Mouse (Mus musculus) MEL (cell line): ENCODE measurements around the gene Chil4. TPM values are rescaled to one million over a fixed set of nuclear protein-coding genes. Genes with fewer than 3 reads are reported as not detected.

ENCODE experiments used
- DNase-seq: peaks from one replicate; pipeline ENCODE4 v3.0.0; 2011; ENCODE audit warnings: low read depth, low spot score
- H3K27ac ChIP-seq: 2 replicates; pipeline ENCODE4 v1.5.1; 2012; ENCODE audit warnings: low read depth, mild to moderate bottlenecking, control low read depth, low read length, moderate library complexity; ENCODE audit not compliant: control insufficient read depth
- H3K27me3 ChIP-seq, 2 experiments: fragments of 150-350 bp in 1 of 2; sonication (generic) in 1 of 2; 2 replicates each; pipeline ENCODE4 v1.6.1; 2012; ENCODE audit warnings: low read length in 2 of 2, mild to moderate bottlenecking in 2 of 2, improper control_type of control experiment in 1 of 2, moderate library complexity in 1 of 2; ENCODE audit not compliant: insufficient read depth in 2 of 2, control insufficient read depth in 1 of 2
- H3K36me3 ChIP-seq, 2 experiments: 2 replicates each; pipeline ENCODE4 v1.6.1; 2012 to 2014; ENCODE audit warnings: low read length in 2 of 2, improper control_type of control experiment in 1 of 2, inconsistent platforms in 1 of 2, mild to moderate bottlenecking in 1 of 2; ENCODE audit not compliant: insufficient read depth in 2 of 2, control insufficient read depth in 1 of 2
- H3K4me1 ChIP-seq, 2 experiments: fragments of 150-350 bp in 1 of 2; sonication (generic) in 1 of 2; 2 replicates each; pipeline ENCODE4 v1.6.1; 2012; ENCODE audit warnings: low read length in 2 of 2, improper control_type of control experiment in 1 of 2, mild to moderate bottlenecking in 1 of 2; ENCODE audit not compliant: insufficient read depth in 2 of 2, control insufficient read depth in 1 of 2
- H3K4me3 ChIP-seq, 2 experiments: fragments of 150-350 bp in 1 of 2; sonication (generic) in 1 of 2; 2 replicates each; pipeline ENCODE4 v1.5.1; 2012; ENCODE audit warnings: low read depth in 2 of 2, low read length in 2 of 2, mild to moderate bottlenecking in 2 of 2, moderate library complexity in 2 of 2, control low read depth in 1 of 2, improper control_type of control experiment in 1 of 2; ENCODE audit not compliant: control insufficient read depth in 1 of 2, insufficient read depth in 1 of 2
- H3K79me2 ChIP-seq: 2 replicates; pipeline ENCODE4 v1.6.1; 2012; ENCODE audit warnings: mild to moderate bottlenecking, low read length, moderate library complexity; ENCODE audit not compliant: control insufficient read depth, poor library complexity, insufficient read depth
- H3K9ac ChIP-seq: 2 replicates; pipeline ENCODE4 v1.6.1; 2012; ENCODE audit warnings: low read depth, mild to moderate bottlenecking, control low read depth, low read length, moderate library complexity; ENCODE audit not compliant: control insufficient read depth, poor library complexity, severe bottlenecking
- H3K9me3 ChIP-seq: fragments of 150-350 bp; sonication (generic); replicated peaks from 2 replicates; pipeline ENCODE4 v1.6.1; 2012; ENCODE audit warnings: mild to moderate bottlenecking, low read length, improper control_type of control experiment, moderate library complexity; ENCODE audit not compliant: insufficient read depth
- ELF1 ChIP-seq: IDR thresholded peaks from 2 replicates; pipeline ENCODE4 v1.6.1; 2014; ENCODE audit warnings: low read depth, mild to moderate bottlenecking, inconsistent platforms, low read length, improper control_type of control experiment, moderate library complexity
- HCFC1 ChIP-seq: IDR thresholded peaks from 2 replicates; pipeline ENCODE4 v1.6.1; 2012; ENCODE audit warnings: low read depth, mild to moderate bottlenecking, inconsistent platforms, low read length, improper control_type of control experiment, moderate library complexity
- RAD21 ChIP-seq: IDR thresholded peaks from 2 replicates; pipeline ENCODE4 v1.6.1; 2011; ENCODE audit warnings: mild to moderate bottlenecking, low read depth, low read length, improper control_type of control experiment
- polyA plus RNA-seq, 2 experiments: library from polyadenylated mRNA; stranded (reverse) in 1 of 2; unstranded in 1 of 2; fragments of >175 nt in 1 of 2; fragments of >200 nt in 1 of 2; gene quantifications; 2 replicates each; pipeline versions ENCODE4 v1.2.1 to v1.2.4; 2012; ENCODE audit warnings: low replicate concordance in 2 of 2, low read depth in 1 of 2; ENCODE audit not compliant: insufficient read length in 2 of 2, insufficient read depth in 1 of 2, missing spikeins in 1 of 2
- total RNA-seq: library from RNA; depleted of rRNA; stranded (reverse); fragments of 300-350 nt; gene quantifications from 2 replicates; pipeline ENCODE4 v1.2.3, GENCODE M21; 2012; rRNA removed

Gene Chil4
- total and polyA plus RNA-seq, 3 experiments = not detected

DNA sequence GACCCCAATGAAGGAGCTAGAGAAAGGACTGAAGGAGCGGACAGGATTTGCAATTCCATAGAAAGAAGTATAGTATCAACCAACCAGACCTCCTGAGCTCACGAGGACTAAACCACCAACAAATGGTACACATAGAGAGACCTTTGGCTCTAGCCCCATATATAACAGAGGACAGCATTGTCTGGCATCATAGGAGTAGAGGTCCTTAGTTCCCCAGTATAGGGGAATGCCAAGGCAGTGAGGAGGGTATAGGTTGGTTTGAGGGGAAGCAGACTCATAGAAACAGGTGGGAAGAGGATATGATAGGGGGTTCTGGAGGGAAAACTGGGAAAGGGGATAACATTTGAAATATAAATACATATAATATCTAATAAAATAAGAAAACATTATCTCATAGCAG is 64.9 kb downstream of the Chil4 start:
- no peak overlapping the region for H3K9ac ChIP-seq
- no peaks in the 10 kb centered on the region; a peak in 1 of 4 replicates for H3K27me3 ChIP-seq
- H3K36me3 ChIP-seq = no peaks in the 10 kb centered on the region
- no peak overlapping the region for H3K4me3 ChIP-seq
- H3K79me2 ChIP-seq = no peaks in the 10 kb centered on the region
- H3K27ac ChIP-seq = no peak overlapping the region
- TF ChIP-seq HCFC1 (no peak), RAD21 (no peak), ELF1 (no peak)
- H3K9me3 ChIP-seq = no peaks in the 10 kb centered on the region
- no peaks in the 10 kb centered on the region for H3K4me1 ChIP-seq
- no peak for DNase-seq

Other genes with a start within 250 kb of the Chil4 start
- 0.62 and 0.65 TPM in 2 replicates for gene Ovgp1, start 245.8 kb downstream of the Chil4 start, total RNA-seq
- gene Ovgp1, start 245.8 kb downstream of the Chil4 start, polyA plus RNA-seq = 1 to 10 TPM in 1 of 2 experiments, not detected in 1; 2.2 TPM
- not detected in 2 replicates for gene Pifo, start 204.9 kb downstream of the Chil4 start, total RNA-seq
- gene Pifo, start 204.9 kb downstream of the Chil4 start, polyA plus RNA-seq = not detected
- gene Chil5, start 186.7 kb downstream of the Chil4 start, total RNA-seq = not detected in 2 replicates
- gene Chil5, start 186.7 kb downstream of the Chil4 start, polyA plus RNA-seq = not detected
- gene Chia1, start 106.3 kb downstream of the Chil4 start, total RNA-seq = not detected in 2 replicates
- not detected for gene Chia1, start 106.3 kb downstream of the Chil4 start, polyA plus RNA-seq
- gene Chil3, start 51.9 kb downstream of the Chil4 start, total RNA-seq = not detected in 2 replicates
- not detected for gene Chil3, start 51.9 kb downstream of the Chil4 start, polyA plus RNA-seq
- not detected in 2 replicates for gene Chil6, start 186.7 kb upstream of the Chil4 start, total RNA-seq
- not detected for gene Chil6, start 186.7 kb upstream of the Chil4 start, polyA plus RNA-seq